Mouse (Mus musculus) stomach, adult 2 months (tissue): ENCODE measurements around the gene Clic1. TPM values are rescaled to one million over a fixed set of nuclear protein-coding genes. Genes with fewer than 3 reads are reported as not detected.

Experiments
- polyA plus RNA-seq: library from polyadenylated mRNA; depleted of rRNA; stranded (reverse); fragments of >200 nt; gene quantifications from 2 replicates; pipeline ENCODE4 v1.2.3, GENCODE M21; 2012; rRNA removed

The Clic1 gene
- polyA plus RNA-seq, 1 experiment = 147 TPM

Other genes starting within 250 kb of the Clic1 start
- 1.1 and 3.1 TPM in 2 replicates for gene Cyp21a1, start 245.4 kb upstream of the Clic1 start, polyA plus RNA-seq
- gene Stk19, start 213.0 kb upstream of the Clic1 start, polyA plus RNA-seq = 31.6 and 34.6 TPM in 2 replicates
- gene Dxo, start 212.9 kb upstream of the Clic1 start, polyA plus RNA-seq = 34.4 and 36.4 TPM in 2 replicates
- 44.5 and 47.7 TPM in 2 replicates for gene Skiv2l, start 199.8 kb upstream of the Clic1 start, polyA plus RNA-seq
- 11.5 and 13.1 TPM in 2 replicates for gene Nelfe, start 199.6 kb upstream of the Clic1 start, polyA plus RNA-seq
- 1.7 and 2.0 TPM in 2 replicates for gene Cfb, start 187.4 kb upstream of the Clic1 start, polyA plus RNA-seq
- 3.6 and 3.9 TPM in 2 replicates for gene Zbtb12, start 170.5 kb upstream of the Clic1 start, polyA plus RNA-seq
- not detected in 2 replicates for gene Gm20547, start 167.9 kb upstream of the Clic1 start, polyA plus RNA-seq
- gene C2, start 151.7 kb upstream of the Clic1 start, polyA plus RNA-seq = 1.9 and 2.3 TPM in 2 replicates
- gene Ehmt2, start 151.5 kb upstream of the Clic1 start, polyA plus RNA-seq = 126 and 127 TPM in 2 replicates
- 48.6 and 48.7 TPM in 2 replicates for gene Slc44a4, start 135.5 kb upstream of the Clic1 start, polyA plus RNA-seq
- gene Neu1, start 118.7 kb upstream of the Clic1 start, polyA plus RNA-seq = 30.4 and 43.8 TPM in 2 replicates
- gene Hspa1b, start 90.7 kb upstream of the Clic1 start, polyA plus RNA-seq = 31.1 and 45.6 TPM in 2 replicates
- not detected in 2 replicates for gene Gm20481, start 80.1 kb upstream of the Clic1 start, polyA plus RNA-seq
- gene Hspa1a, start 77.8 kb upstream of the Clic1 start, polyA plus RNA-seq = 16.4 and 25.7 TPM in 2 replicates
- 0.34 and 0.59 TPM in 2 replicates for gene Hspa1l, start 77.3 kb upstream of the Clic1 start, polyA plus RNA-seq
- 43.9 and 62.3 TPM in 2 replicates for gene Lsm2, start 68.1 kb upstream of the Clic1 start, polyA plus RNA-seq
- gene Vars, start 49.0 kb upstream of the Clic1 start, polyA plus RNA-seq = 95.5 and 126 TPM in 2 replicates
- 1.9 and 2.2 TPM in 2 replicates for gene Vwa7, start 33.4 kb upstream of the Clic1 start, polyA plus RNA-seq
- gene Sapcd1, start 21.9 kb upstream of the Clic1 start, polyA plus RNA-seq = 0.58 and 1.9 TPM in 2 replicates
- 2.6 and 5.6 TPM in 2 replicates for gene Msh5, start 3.2 kb upstream of the Clic1 start, polyA plus RNA-seq
- 16.3 and 20.7 TPM in 2 replicates for gene Ddah2, start 9.1 kb downstream of the Clic1 start, polyA plus RNA-seq
- gene Ly6g6c, start 15.4 kb downstream of the Clic1 start, polyA plus RNA-seq = 243 and 312 TPM in 2 replicates
- gene Mpig6b, start 16.2 kb downstream of the Clic1 start, polyA plus RNA-seq = 0.42 and 0.65 TPM in 2 replicates
- gene Ly6g6e, start 26.9 kb downstream of the Clic1 start, polyA plus RNA-seq = 99.6 and 112 TPM in 2 replicates
- 5.1 and 6.4 TPM in 2 replicates for gene Ly6g6d, start 28.1 kb downstream of the Clic1 start, polyA plus RNA-seq
- 1.2 and 2.0 TPM in 2 replicates for gene Ly6g6f, start 35.6 kb downstream of the Clic1 start, polyA plus RNA-seq
- 88.7 and 152 TPM in 2 replicates for gene Abhd16a, start 39.3 kb downstream of the Clic1 start, polyA plus RNA-seq
- 1.4 TPM in 1 of 2 replicates, not detected in the other for gene Ly6g5c, start 58.3 kb downstream of the Clic1 start, polyA plus RNA-seq
- gene Ly6g5b, start 65.5 kb downstream of the Clic1 start, polyA plus RNA-seq = 1.2 and 2.2 TPM in 2 replicates
- gene Gpank1, start 71.5 kb downstream of the Clic1 start, polyA plus RNA-seq = 9.3 and 11.8 TPM in 2 replicates
- gene Csnk2b, start 72.1 kb downstream of the Clic1 start, polyA plus RNA-seq = 258 and 301 TPM in 2 replicates
- gene D17H6S53E, start 76.4 kb downstream of the Clic1 start, polyA plus RNA-seq = 13.7 and 19.0 TPM in 2 replicates
- gene Apom, start 82.1 kb downstream of the Clic1 start, polyA plus RNA-seq = 0.08 and 0.20 TPM in 2 replicates
- gene Bag6, start 85.2 kb downstream of the Clic1 start, polyA plus RNA-seq = 92.9 and 94.1 TPM in 2 replicates
- 262 and 284 TPM in 2 replicates for gene Prrc2a, start 114.9 kb downstream of the Clic1 start, polyA plus RNA-seq
- gene Aif1, start 126.1 kb downstream of the Clic1 start, polyA plus RNA-seq = 0.11 and 0.48 TPM in 2 replicates
- gene Lst1, start 138.5 kb downstream of the Clic1 start, polyA plus RNA-seq = 3.7 and 6.5 TPM in 2 replicates
- gene Ltb, start 144.5 kb downstream of the Clic1 start, polyA plus RNA-seq = 1.5 and 5.7 TPM in 2 replicates
- gene Tnf, start 152.0 kb downstream of the Clic1 start, polyA plus RNA-seq = 0.24 and 0.42 TPM in 2 replicates
- gene Lta, start 155.4 kb downstream of the Clic1 start, polyA plus RNA-seq = 0.10 and 0.36 TPM in 2 replicates
- 0.42 TPM in 1 of 2 replicates, not detected in the other for gene Gm16181, start 170.9 kb downstream of the Clic1 start, polyA plus RNA-seq
- gene Atp6v1g2, start 183.7 kb downstream of the Clic1 start, polyA plus RNA-seq = 1.3 and 1.7 TPM in 2 replicates
- 15.7 and 37.5 TPM in 2 replicates for gene Nfkbil1, start 185.8 kb downstream of the Clic1 start, polyA plus RNA-seq
- gene Ddx39b, start 191.8 kb downstream of the Clic1 start, polyA plus RNA-seq = 74.9 and 91.6 TPM in 2 replicates
- gene H2-D1, start 212.8 kb downstream of the Clic1 start, polyA plus RNA-seq = 243 and 319 TPM in 2 replicates